Mouse (Mus musculus) brain, embryonic 14.5 days (tissue): ENCODE results near the gene Nrf1.

ENCODE experiments used
- CTCF ChIP-seq: fragments of 200-500 bp; IDR thresholded peaks from 2 replicates; pipeline ENCODE4 v1.5.1; 2012; ENCODE audit warnings: inconsistent platforms, mild to moderate bottlenecking, moderate library complexity, borderline replicate concordance; ENCODE audit not compliant: insufficient read depth, insufficient read length; ENCODE audit errors: extremely low read depth
- POLR2A ChIP-seq: fragments of 200-500 bp; IDR thresholded peaks from 2 replicates; pipeline ENCODE4 v1.6.1; 2012; ENCODE audit warnings: mild to moderate bottlenecking, inconsistent platforms, borderline replicate concordance; ENCODE audit not compliant: poor library complexity, insufficient read depth, insufficient read length, severe bottlenecking; ENCODE audit errors: extremely low read depth

- TF ChIP-seq POLR2A (no peak), CTCF (no peak)
Observed at GRCm38 (mm10) chr6:30161618-30162017, 113.8 kb downstream of the Nrf1 start.
